Mouse (Mus musculus) myocyte (in vitro differentiated cells): ENCODE results near the gene Itpr1.

Source experiments
- E2F4 ChIP-seq: IDR thresholded peaks from one replicate; pipeline ENCODE4 v1.6.1; 2011; ENCODE audit warnings: mild to moderate bottlenecking, control low read depth, moderate library complexity; ENCODE audit not compliant: insufficient read depth
- MAX ChIP-seq: IDR thresholded peaks from one replicate; pipeline ENCODE4 v1.6.1; 2011; ENCODE audit warnings: low read depth, mild to moderate bottlenecking, control low read depth
- MYOD1 ChIP-seq, 3 experiments: IDR thresholded peaks; one replicate each; pipeline ENCODE4 v1.6.1; 2011; ENCODE audit warnings: control low read depth in 2 of 3, low read depth in 2 of 3, mild to moderate bottlenecking in 2 of 3, moderate library complexity in 1 of 3; ENCODE audit not compliant: insufficient read length in 2 of 3, control insufficient read depth in 1 of 3
- MYOG ChIP-seq, 3 experiments: IDR thresholded peaks; one replicate each; pipeline ENCODE4 v1.6.1; 2011; ENCODE audit warnings: control low read depth in 2 of 3, low read depth in 2 of 3, mild to moderate bottlenecking in 2 of 3; ENCODE audit not compliant: insufficient read length in 2 of 3, control insufficient read depth in 1 of 3, insufficient read depth in 1 of 3
- POLR2A ChIP-seq: IDR thresholded peaks from one replicate; pipeline ENCODE4 v1.6.1; 2011; ENCODE audit warnings: low read depth, mild to moderate bottlenecking, control low read depth, moderate library complexity; ENCODE audit not compliant: insufficient read length
- POLR2AphosphoS2 ChIP-seq: IDR thresholded peaks from one replicate; pipeline ENCODE4 v1.6.1; 2011; ENCODE audit warnings: low read depth, control low read depth; ENCODE audit not compliant: insufficient read length
- REST ChIP-seq: IDR thresholded peaks from one replicate; pipeline ENCODE4 v1.6.1; 2011; ENCODE audit warnings: mild to moderate bottlenecking, control low read depth, moderate library complexity; ENCODE audit not compliant: insufficient read depth, insufficient read length
- TCF12 ChIP-seq: IDR thresholded peaks from one replicate; pipeline ENCODE4 v1.6.1; 2011; ENCODE audit warnings: mild to moderate bottlenecking, control low read depth; ENCODE audit not compliant: poor library complexity, insufficient read depth, severe bottlenecking
- TCF3 ChIP-seq: IDR thresholded peaks from one replicate; pipeline ENCODE4 v1.6.1; 2011; ENCODE audit warnings: low read depth, control low read depth; ENCODE audit not compliant: insufficient read length
- USF1 ChIP-seq: IDR thresholded peaks from one replicate; pipeline ENCODE4 v1.6.1; 2011; ENCODE audit warnings: low read depth, mild to moderate bottlenecking, control low read depth, moderate library complexity

GRCm38 (mm10) chr6:108264164-108264563 is 51.3 kb downstream of the Itpr1 start:
- TF ChIP-seq POLR2A = no peak
- TF ChIP-seq TCF3 = no peak
- no peak for TF ChIP-seq MAX
- no peak for TF ChIP-seq E2F4
- no peak for TF ChIP-seq MYOG (IDR thresholded peaks at IDR 0.05; ENCODE audit: control insufficient read depth in 1 of 3, insufficient read depth in 1 of 3, insufficient read length in 2 of 3, low read depth in 2 of 3)
- TF ChIP-seq USF1 = no peak
- TF ChIP-seq MYOD1 (IDR thresholded peaks at IDR 0.05; ENCODE audit: control insufficient read depth in 1 of 3, insufficient read length in 2 of 3, low read depth in 2 of 3) = no peak
- no peak for TF ChIP-seq POLR2AphosphoS2
- TF ChIP-seq TCF12 = no peak
- TF ChIP-seq REST = no peak
